Mouse (Mus musculus) MEL (cell line): ENCODE results near the gene Nlgn3. TPM values are rescaled to one million over a fixed set of nuclear protein-coding genes. Genes with fewer than 3 reads are reported as not detected.
A peak's percentile ranks its signal among the peaks of the same experiment; 100 is the strongest.

Source experiments
- DNase-seq: peaks from one replicate; pipeline ENCODE4 v3.0.0; 2011; ENCODE audit warnings: low read depth, low spot score
- H3K27ac ChIP-seq: 2 replicates; pipeline ENCODE4 v1.5.1; 2012; ENCODE audit warnings: low read depth, mild to moderate bottlenecking, control low read depth, low read length, moderate library complexity; ENCODE audit not compliant: control insufficient read depth
- H3K27me3 ChIP-seq, 2 experiments: fragments of 150-350 bp in 1 of 2; sonication (generic) in 1 of 2; 2 replicates each; pipeline ENCODE4 v1.6.1; 2012; ENCODE audit warnings: low read length in 2 of 2, mild to moderate bottlenecking in 2 of 2, improper control_type of control experiment in 1 of 2, moderate library complexity in 1 of 2; ENCODE audit not compliant: insufficient read depth in 2 of 2, control insufficient read depth in 1 of 2
- H3K36me3 ChIP-seq, 2 experiments: 2 replicates each; pipeline ENCODE4 v1.6.1; 2012 to 2014; ENCODE audit warnings: low read length in 2 of 2, improper control_type of control experiment in 1 of 2, inconsistent platforms in 1 of 2, mild to moderate bottlenecking in 1 of 2; ENCODE audit not compliant: insufficient read depth in 2 of 2, control insufficient read depth in 1 of 2
- H3K4me1 ChIP-seq, 2 experiments: fragments of 150-350 bp in 1 of 2; sonication (generic) in 1 of 2; 2 replicates each; pipeline ENCODE4 v1.6.1; 2012; ENCODE audit warnings: low read length in 2 of 2, improper control_type of control experiment in 1 of 2, mild to moderate bottlenecking in 1 of 2; ENCODE audit not compliant: insufficient read depth in 2 of 2, control insufficient read depth in 1 of 2
- H3K4me3 ChIP-seq, 2 experiments: fragments of 150-350 bp in 1 of 2; sonication (generic) in 1 of 2; 2 replicates each; pipeline ENCODE4 v1.5.1; 2012; ENCODE audit warnings: low read depth in 2 of 2, low read length in 2 of 2, mild to moderate bottlenecking in 2 of 2, moderate library complexity in 2 of 2, control low read depth in 1 of 2, improper control_type of control experiment in 1 of 2; ENCODE audit not compliant: control insufficient read depth in 1 of 2, insufficient read depth in 1 of 2
- H3K79me2 ChIP-seq: 2 replicates; pipeline ENCODE4 v1.6.1; 2012; ENCODE audit warnings: mild to moderate bottlenecking, low read length, moderate library complexity; ENCODE audit not compliant: control insufficient read depth, poor library complexity, insufficient read depth
- H3K9ac ChIP-seq: 2 replicates; pipeline ENCODE4 v1.6.1; 2012; ENCODE audit warnings: low read depth, mild to moderate bottlenecking, control low read depth, low read length, moderate library complexity; ENCODE audit not compliant: control insufficient read depth, poor library complexity, severe bottlenecking
- H3K9me3 ChIP-seq: fragments of 150-350 bp; sonication (generic); replicated peaks from 2 replicates; pipeline ENCODE4 v1.6.1; 2012; ENCODE audit warnings: mild to moderate bottlenecking, low read length, improper control_type of control experiment, moderate library complexity; ENCODE audit not compliant: insufficient read depth
- CHD1 ChIP-seq: IDR thresholded peaks from 2 replicates; pipeline ENCODE4 v1.6.1; 2012; ENCODE audit warnings: low read depth, mild to moderate bottlenecking, inconsistent platforms, low read length, improper control_type of control experiment
- EP300 ChIP-seq, 2 experiments: IDR thresholded peaks; 2 replicates each; pipeline ENCODE4 v1.6.1; 2011; ENCODE audit warnings: improper control_type of control experiment in 2 of 2, low read length in 2 of 2, low read depth in 1 of 2, mild to moderate bottlenecking in 1 of 2
- ETS1 ChIP-seq: IDR thresholded peaks from 2 replicates; pipeline ENCODE4 v1.6.1; 2012; ENCODE audit warnings: low read depth, mild to moderate bottlenecking, inconsistent platforms, low read length, improper control_type of control experiment, moderate library complexity
- GABPA ChIP-seq: IDR thresholded peaks from 2 replicates; pipeline ENCODE4 v1.6.1; 2012; ENCODE audit warnings: low read depth, mild to moderate bottlenecking, inconsistent platforms, low read length, improper control_type of control experiment, moderate library complexity
- GATA1 ChIP-seq: IDR thresholded peaks from 2 replicates; pipeline ENCODE4 v1.6.1; 2011; ENCODE audit warnings: low read depth, low read length, improper control_type of control experiment
- HCFC1 ChIP-seq: IDR thresholded peaks from 2 replicates; pipeline ENCODE4 v1.6.1; 2012; ENCODE audit warnings: low read depth, mild to moderate bottlenecking, inconsistent platforms, low read length, improper control_type of control experiment, moderate library complexity
- KAT2A ChIP-seq: conservative IDR thresholded peaks from 2 replicates; pipeline ENCODE4 v1.6.1; 2012; ENCODE audit warnings: low read depth, low read length, improper control_type of control experiment, inconsistent platforms
- MAZ ChIP-seq: IDR thresholded peaks from 2 replicates; pipeline ENCODE4 v1.6.1; 2012; ENCODE audit warnings: low read depth, mild to moderate bottlenecking, inconsistent platforms, low read length, improper control_type of control experiment
- MXI1 ChIP-seq: IDR thresholded peaks from 2 replicates; pipeline ENCODE4 v1.6.1; 2011; ENCODE audit warnings: mild to moderate bottlenecking, low read depth, low read length, improper control_type of control experiment
- MYB ChIP-seq: IDR thresholded peaks from 2 replicates; pipeline ENCODE4 v1.6.1; 2011; ENCODE audit warnings: mild to moderate bottlenecking, low read depth, low read length, improper control_type of control experiment
- MYC ChIP-seq: IDR thresholded peaks from 2 replicates; pipeline ENCODE4 v1.6.1; 2011; ENCODE audit warnings: low read depth, mild to moderate bottlenecking, low read length, improper control_type of control experiment, moderate library complexity
- NELFE ChIP-seq: IDR thresholded peaks from 2 replicates; pipeline ENCODE4 v1.6.1; 2011; ENCODE audit warnings: low read depth, low read length, improper control_type of control experiment
- NRF1 ChIP-seq: IDR thresholded peaks from 2 replicates; pipeline ENCODE4 v1.6.1; 2014; ENCODE audit warnings: low read depth, mild to moderate bottlenecking, inconsistent platforms, low read length, improper control_type of control experiment, moderate library complexity; ENCODE audit not compliant: poor library complexity, insufficient read depth, severe bottlenecking
- POLR2A ChIP-seq, 2 experiments: IDR thresholded peaks; 2 replicates each; pipeline ENCODE4 v1.6.1; 2011 to 2012; ENCODE audit warnings: low read length in 2 of 2, mild to moderate bottlenecking in 2 of 2, control low read depth in 1 of 2, improper control_type of control experiment in 1 of 2, low read depth in 1 of 2, moderate library complexity in 1 of 2; ENCODE audit not compliant: control insufficient read depth in 1 of 2, insufficient read depth in 1 of 2, poor library complexity in 1 of 2
- POLR2AphosphoS5 ChIP-seq: IDR thresholded peaks from 2 replicates; pipeline ENCODE4 v1.6.1; 2012; ENCODE audit warnings: low read depth, borderline replicate concordance, mild to moderate bottlenecking, inconsistent platforms, low read length, moderate library complexity, mixed read lengths
- RCOR1 ChIP-seq: IDR thresholded peaks from 2 replicates; pipeline ENCODE4 v1.6.1; 2012; ENCODE audit warnings: low read depth, mild to moderate bottlenecking, inconsistent platforms, low read length, improper control_type of control experiment
- SIN3A ChIP-seq: IDR thresholded peaks from 2 replicates; pipeline ENCODE4 v1.6.1; 2012; ENCODE audit warnings: low read length, improper control_type of control experiment, inconsistent platforms
- TAL1 ChIP-seq: IDR thresholded peaks from 2 replicates; pipeline ENCODE4 v1.6.1; 2012; ENCODE audit warnings: mild to moderate bottlenecking, inconsistent platforms, low read length, moderate library complexity, mixed read lengths
- TCF12 ChIP-seq: IDR thresholded peaks from 2 replicates; pipeline ENCODE4 v1.6.1; 2014; ENCODE audit warnings: low read depth, mild to moderate bottlenecking, inconsistent platforms, low read length, improper control_type of control experiment, moderate library complexity
- ZC3H11A ChIP-seq: IDR thresholded peaks from 2 replicates; pipeline ENCODE4 v1.6.1; 2012; ENCODE audit warnings: low read depth, mild to moderate bottlenecking, inconsistent platforms, low read length, improper control_type of control experiment
- ZKSCAN1 ChIP-seq: IDR thresholded peaks from 2 replicates; pipeline ENCODE4 v1.6.1; 2012; ENCODE audit warnings: low read depth, mild to moderate bottlenecking, inconsistent platforms, low read length, improper control_type of control experiment, moderate library complexity
- ZMIZ1 ChIP-seq: IDR thresholded peaks from 2 replicates; pipeline ENCODE4 v1.6.1; 2012; ENCODE audit warnings: low read depth, mild to moderate bottlenecking, inconsistent platforms, low read length, improper control_type of control experiment, moderate library complexity
- ZNF384 ChIP-seq: IDR thresholded peaks from 2 replicates; pipeline ENCODE4 v1.6.1; 2012; ENCODE audit warnings: low read depth, mild to moderate bottlenecking, inconsistent platforms, low read length, improper control_type of control experiment
- polyA plus RNA-seq, 2 experiments: library from polyadenylated mRNA; stranded (reverse) in 1 of 2; unstranded in 1 of 2; fragments of >175 nt in 1 of 2; fragments of >200 nt in 1 of 2; gene quantifications; 2 replicates each; pipeline versions ENCODE4 v1.2.1 to v1.2.4; 2012; ENCODE audit warnings: low replicate concordance in 2 of 2, low read depth in 1 of 2; ENCODE audit not compliant: insufficient read length in 2 of 2, insufficient read depth in 1 of 2, missing spikeins in 1 of 2
- total RNA-seq: library from RNA; depleted of rRNA; stranded (reverse); fragments of 300-350 nt; gene quantifications from 2 replicates; pipeline ENCODE4 v1.2.3, GENCODE M21; 2012

The Nlgn3 gene
- total and polyA plus RNA-seq, 3 experiments: 0.04 to 0.15 TPM; not detected in 1

DNA sequence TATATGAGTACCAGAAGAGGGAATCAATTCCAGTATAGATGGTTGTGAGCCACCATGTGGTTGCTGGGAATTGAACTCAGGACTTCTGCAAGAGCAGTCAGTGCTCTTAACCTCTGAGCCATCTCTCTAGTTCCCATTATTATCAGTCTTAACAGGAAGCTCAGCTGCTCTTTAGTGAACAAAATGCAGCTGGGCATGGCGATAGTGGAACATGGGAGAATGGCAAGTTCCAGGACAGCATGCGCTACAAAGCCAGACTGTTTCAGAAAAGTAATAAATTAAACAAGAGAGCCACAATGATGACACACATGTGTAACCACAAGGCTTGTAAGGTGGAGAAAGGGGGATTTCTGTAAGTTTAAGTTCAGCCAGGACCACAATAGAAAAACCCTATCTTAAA lies 46.5 kb downstream of the Nlgn3 start (continued):
- TF ChIP-seq POLR2A (IDR thresholded peaks at IDR 0.05; ENCODE audit: control insufficient read depth in 1 of 2, insufficient read depth in 1 of 2, low read depth in 1 of 2, low read length in 2 of 2, poor library complexity in 1 of 2): no peak
- no peak; the same call in 1 of the 2 replicates for TF ChIP-seq ZNF384

GRCm38 (mm10) chrX:101346475-101346874 lies 47.5 kb downstream of the Nlgn3 start:
- DNase-seq: peak; percentile 14
- H3K4me1 ChIP-seq: peaks cover 7 to 24% of the 10 kb centered on the region in 2 experiments
- H3K9me3 ChIP-seq: no peaks in the 10 kb centered on the region
- peaks cover 0 to 16% of the 10 kb centered on the region in 2 experiments; a peak in 2 of 4 replicates for H3K36me3 ChIP-seq
- no peak overlapping the region for H3K9ac ChIP-seq
- no peaks in the 10 kb centered on the region for H3K79me2 ChIP-seq
- no peak overlapping the region for H3K27ac ChIP-seq
- TF ChIP-seq ETS1: no peak
- TF ChIP-seq GABPA: no peak
- no peak for TF ChIP-seq ZKSCAN1
- TF ChIP-seq KAT2A: no peak
- no peak for TF ChIP-seq SIN3A
- TF ChIP-seq HCFC1: no peak
- TF ChIP-seq CHD1: no peak
- no peak for TF ChIP-seq NRF1
- no peak for TF ChIP-seq MAZ
- no peak for TF ChIP-seq MYB
- no peak for TF ChIP-seq NELFE
- H3K4me3 ChIP-seq: peak overlapping the region in 1 of 2 experiments; percentile 19; a peak in 2 of 4 replicates
- no peaks in the 10 kb centered on the region for H3K27me3 ChIP-seq

- Histone ChIP-seq H3K79me2 (no peaks in the 10 kb centered on the region), H3K36me3 (peaks cover 0 to 13% of the 10 kb centered on the region in 2 experiments; a peak in 2 of 4 replicates), H3K4me3 (0 out of 4 replicates have a peak overlapping the region, but pooled peaks of 1 of the 2 experiments have one; percentile 39), H3K9me3 (no peaks in the 10 kb centered on the region), H3K9ac (no peak overlapping the region), H3K4me1 (peaks cover 7 to 15% of the 10 kb centered on the region in 2 experiments; a peak in 3 of 4 replicates), H3K27ac (peak overlapping the region; percentile 77), H3K27me3 (no peaks in the 10 kb centered on the region)
- TF ChIP-seq RCOR1 (peak; percentile 77), MYB (0 out of 2 replicates have a peak, but pooled peaks have one; percentile 60), TCF12 (peak; percentile 78), TAL1 (peak; percentile 66), ETS1 (peak; percentile 75; the same call in 1 of the 2 replicates), GATA1 (peak; percentile 84), SIN3A (0 out of 2 replicates have a peak, but pooled peaks have one; percentile 43), POLR2AphosphoS5 (no peak), CHD1 (no peak), MYC (0 out of 2 replicates have a peak, but pooled peaks have one; percentile 46), ZC3H11A (no peak), EP300 (IDR thresholded peaks at IDR 0.05; ENCODE audit: low read depth in 1 of 2, low read length in 2 of 2) (peak; percentile 84 to 85), ZNF384 (peak; percentile 98), MXI1 (peak; percentile 52; the same call in 1 of the 2 replicates), ZMIZ1 (no peak)
- peak; percentile 94 for DNase-seq
Observed at GRCm38 (mm10) chrX:101351188-101351587, 52.2 kb downstream of the Nlgn3 start.
